Comparison of ENCODE assay signal across 13 mouse cellular contexts in genomic region chr5:119337739-119338138, GRCm38 (mm10).
"Had no signal": no experiment of that assay in that cellular context is flagged by ENCODE, and none has a peak within 500 bp of the region (broad histone marks: within the 10 kb centered on the region; RNA-seq: fewer than 3 reads in every experiment).

No protein-coding gene starts in this region.

- H3K27me3 ChIP-seq: neural tube, embryonic 12.5 days had no signal

- H3K4me1 ChIP-seq: limb, embryonic 12.5 days; midbrain, embryonic 10.5 days; neural tube, embryonic 12.5 days had no signal

- H3K9ac ChIP-seq: limb, embryonic 12.5 days; neural tube, embryonic 12.5 days had no signal

- H3K27ac ChIP-seq: kidney, postnatal 0 days; layer of hippocampus, adult 2 months; limb, embryonic 12.5 days; midbrain, embryonic 10.5 days; neural tube, embryonic 12.5 days had no signal

- ATAC-seq: inflammation-experienced regulatory T-cells, adult 6 months; intestine, postnatal 0 days had no signal

- H3K4me2 ChIP-seq: limb, embryonic 12.5 days; neural tube, embryonic 12.5 days had no signal

- H3K9me3 ChIP-seq: limb, embryonic 12.5 days; midbrain, embryonic 10.5 days; neural tube, embryonic 12.5 days had no signal

- H3K36me3 ChIP-seq: limb, embryonic 12.5 days; midbrain, embryonic 10.5 days; neural tube, embryonic 12.5 days had no signal

- DNase-seq: kidney, adult 8-10 months; kidney, postnatal 36 days; lung, adult 18-20 months; midbrain, embryonic 14.5 days; thymus, adult 2 months; thymus, postnatal 25 days had no signal

- H3K4me3 ChIP-seq: layer of hippocampus, adult 2 months; limb, embryonic 12.5 days; midbrain, embryonic 10.5 days; neural tube, embryonic 12.5 days had no signal
